Mouse (Mus musculus): Measurements from ENCODE around the gene Ece2.

DNA sequence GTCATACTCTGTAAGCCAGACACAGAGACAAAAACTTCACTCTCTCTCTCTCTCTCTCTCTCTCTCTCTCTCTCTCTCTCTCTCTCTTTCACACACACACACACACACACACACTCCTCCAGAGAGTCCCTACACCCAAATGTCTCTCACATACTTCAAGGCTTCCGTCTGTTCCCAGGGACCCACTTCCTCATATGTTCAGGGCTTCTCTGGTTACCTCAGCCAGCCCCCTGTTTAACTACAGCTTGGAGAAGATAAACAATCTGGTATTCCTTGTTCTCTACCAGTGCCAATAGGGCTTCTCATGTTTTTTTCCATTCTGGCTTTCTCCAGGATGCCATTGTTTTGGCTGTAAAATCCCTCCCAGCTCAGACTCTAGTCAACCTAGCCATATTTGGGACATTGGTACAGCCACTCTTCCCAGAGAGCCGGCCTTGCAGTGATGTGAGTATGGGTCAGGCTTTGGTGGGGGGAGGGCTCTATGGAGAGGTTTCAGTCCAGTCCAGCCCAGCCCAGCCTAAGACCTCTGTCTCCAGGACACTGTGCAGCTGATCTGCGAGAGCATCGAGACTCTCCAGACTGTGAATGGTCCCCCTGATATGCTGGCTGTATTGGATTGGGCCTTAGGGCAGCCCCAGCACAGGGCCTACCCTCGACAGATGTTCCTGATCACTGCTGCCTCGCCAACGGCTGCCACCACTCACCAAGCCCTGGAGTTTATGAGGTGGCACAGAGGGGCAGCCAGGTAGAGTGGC lies 32.8 kb upstream of the Ece2 start:
- TF ChIP-seq CTCF (IDR thresholded peaks at IDR 0.05; ENCODE audit: low read depth) (no peak), EP300 (optimal IDR thresholded peaks at IDR 0.05) (no peak)
